Mouse (Mus musculus) MEL (cell line): Measurements from ENCODE around the gene Pde4b. TPM values are rescaled to one million over a fixed set of nuclear protein-coding genes. Genes with fewer than 3 reads are reported as not detected.

Source experiments
- DNase-seq: peaks from one replicate; pipeline ENCODE4 v3.0.0; 2011; ENCODE audit warnings: low read depth, low spot score
- H3K27ac ChIP-seq: 2 replicates; pipeline ENCODE4 v1.5.1; 2012; ENCODE audit warnings: low read depth, mild to moderate bottlenecking, control low read depth, low read length, moderate library complexity; ENCODE audit not compliant: control insufficient read depth
- H3K27me3 ChIP-seq, 2 experiments: fragments of 150-350 bp in 1 of 2; sonication (generic) in 1 of 2; 2 replicates each; pipeline ENCODE4 v1.6.1; 2012; ENCODE audit warnings: low read length in 2 of 2, mild to moderate bottlenecking in 2 of 2, improper control_type of control experiment in 1 of 2, moderate library complexity in 1 of 2; ENCODE audit not compliant: insufficient read depth in 2 of 2, control insufficient read depth in 1 of 2
- H3K36me3 ChIP-seq, 2 experiments: 2 replicates each; pipeline ENCODE4 v1.6.1; 2012 to 2014; ENCODE audit warnings: low read length in 2 of 2, improper control_type of control experiment in 1 of 2, inconsistent platforms in 1 of 2, mild to moderate bottlenecking in 1 of 2; ENCODE audit not compliant: insufficient read depth in 2 of 2, control insufficient read depth in 1 of 2
- H3K4me1 ChIP-seq, 2 experiments: fragments of 150-350 bp in 1 of 2; sonication (generic) in 1 of 2; 2 replicates each; pipeline ENCODE4 v1.6.1; 2012; ENCODE audit warnings: low read length in 2 of 2, improper control_type of control experiment in 1 of 2, mild to moderate bottlenecking in 1 of 2; ENCODE audit not compliant: insufficient read depth in 2 of 2, control insufficient read depth in 1 of 2
- H3K4me3 ChIP-seq, 2 experiments: fragments of 150-350 bp in 1 of 2; sonication (generic) in 1 of 2; 2 replicates each; pipeline ENCODE4 v1.5.1; 2012; ENCODE audit warnings: low read depth in 2 of 2, low read length in 2 of 2, mild to moderate bottlenecking in 2 of 2, moderate library complexity in 2 of 2, control low read depth in 1 of 2, improper control_type of control experiment in 1 of 2; ENCODE audit not compliant: control insufficient read depth in 1 of 2, insufficient read depth in 1 of 2
- H3K79me2 ChIP-seq: 2 replicates; pipeline ENCODE4 v1.6.1; 2012; ENCODE audit warnings: mild to moderate bottlenecking, low read length, moderate library complexity; ENCODE audit not compliant: control insufficient read depth, poor library complexity, insufficient read depth
- H3K9ac ChIP-seq: 2 replicates; pipeline ENCODE4 v1.6.1; 2012; ENCODE audit warnings: low read depth, mild to moderate bottlenecking, control low read depth, low read length, moderate library complexity; ENCODE audit not compliant: control insufficient read depth, poor library complexity, severe bottlenecking
- H3K9me3 ChIP-seq: fragments of 150-350 bp; sonication (generic); replicated peaks from 2 replicates; pipeline ENCODE4 v1.6.1; 2012; ENCODE audit warnings: mild to moderate bottlenecking, low read length, improper control_type of control experiment, moderate library complexity; ENCODE audit not compliant: insufficient read depth
- BHLHE40 ChIP-seq: IDR thresholded peaks from 2 replicates; pipeline ENCODE4 v1.6.1; 2012; ENCODE audit warnings: low read depth, mild to moderate bottlenecking, inconsistent platforms, low read length, improper control_type of control experiment, borderline replicate concordance
- CHD1 ChIP-seq: IDR thresholded peaks from 2 replicates; pipeline ENCODE4 v1.6.1; 2012; ENCODE audit warnings: low read depth, mild to moderate bottlenecking, inconsistent platforms, low read length, improper control_type of control experiment
- CHD2 ChIP-seq: IDR thresholded peaks from 2 replicates; pipeline ENCODE4 v1.6.1; 2011; ENCODE audit warnings: low read length, improper control_type of control experiment
- ELF1 ChIP-seq: IDR thresholded peaks from 2 replicates; pipeline ENCODE4 v1.6.1; 2014; ENCODE audit warnings: low read depth, mild to moderate bottlenecking, inconsistent platforms, low read length, improper control_type of control experiment, moderate library complexity
- EP300 ChIP-seq, 2 experiments: IDR thresholded peaks; 2 replicates each; pipeline ENCODE4 v1.6.1; 2011; ENCODE audit warnings: improper control_type of control experiment in 2 of 2, low read length in 2 of 2, low read depth in 1 of 2, mild to moderate bottlenecking in 1 of 2
- GATA1 ChIP-seq: IDR thresholded peaks from 2 replicates; pipeline ENCODE4 v1.6.1; 2011; ENCODE audit warnings: low read depth, low read length, improper control_type of control experiment
- HCFC1 ChIP-seq: IDR thresholded peaks from 2 replicates; pipeline ENCODE4 v1.6.1; 2012; ENCODE audit warnings: low read depth, mild to moderate bottlenecking, inconsistent platforms, low read length, improper control_type of control experiment, moderate library complexity
- KAT2A ChIP-seq: conservative IDR thresholded peaks from 2 replicates; pipeline ENCODE4 v1.6.1; 2012; ENCODE audit warnings: low read depth, low read length, improper control_type of control experiment, inconsistent platforms
- MAFK ChIP-seq: IDR thresholded peaks from 2 replicates; pipeline ENCODE4 v1.6.1; 2011; ENCODE audit warnings: low read depth, mild to moderate bottlenecking, low read length, improper control_type of control experiment, borderline replicate concordance
- MAZ ChIP-seq: IDR thresholded peaks from 2 replicates; pipeline ENCODE4 v1.6.1; 2012; ENCODE audit warnings: low read depth, mild to moderate bottlenecking, inconsistent platforms, low read length, improper control_type of control experiment
- MEF2A ChIP-seq: IDR thresholded peaks from 2 replicates; pipeline ENCODE4 v1.6.1; 2014; ENCODE audit warnings: low read depth, mild to moderate bottlenecking, inconsistent platforms, low read length, improper control_type of control experiment; ENCODE audit not compliant: poor library complexity, insufficient replicate concordance, severe bottlenecking; ENCODE audit errors: extremely low read depth
- MXI1 ChIP-seq: IDR thresholded peaks from 2 replicates; pipeline ENCODE4 v1.6.1; 2011; ENCODE audit warnings: mild to moderate bottlenecking, low read depth, low read length, improper control_type of control experiment
- MYB ChIP-seq: IDR thresholded peaks from 2 replicates; pipeline ENCODE4 v1.6.1; 2011; ENCODE audit warnings: mild to moderate bottlenecking, low read depth, low read length, improper control_type of control experiment
- MYC ChIP-seq: IDR thresholded peaks from 2 replicates; pipeline ENCODE4 v1.6.1; 2011; ENCODE audit warnings: low read depth, mild to moderate bottlenecking, low read length, improper control_type of control experiment, moderate library complexity
- NELFE ChIP-seq: IDR thresholded peaks from 2 replicates; pipeline ENCODE4 v1.6.1; 2011; ENCODE audit warnings: low read depth, low read length, improper control_type of control experiment
- POLR2A ChIP-seq, 2 experiments: IDR thresholded peaks; 2 replicates each; pipeline ENCODE4 v1.6.1; 2011 to 2012; ENCODE audit warnings: low read length in 2 of 2, mild to moderate bottlenecking in 2 of 2, control low read depth in 1 of 2, improper control_type of control experiment in 1 of 2, low read depth in 1 of 2, moderate library complexity in 1 of 2; ENCODE audit not compliant: control insufficient read depth in 1 of 2, insufficient read depth in 1 of 2, poor library complexity in 1 of 2
- SIN3A ChIP-seq: IDR thresholded peaks from 2 replicates; pipeline ENCODE4 v1.6.1; 2012; ENCODE audit warnings: low read length, improper control_type of control experiment, inconsistent platforms
- TAL1 ChIP-seq: IDR thresholded peaks from 2 replicates; pipeline ENCODE4 v1.6.1; 2012; ENCODE audit warnings: mild to moderate bottlenecking, inconsistent platforms, low read length, moderate library complexity, mixed read lengths
- UBTF ChIP-seq: IDR thresholded peaks from 2 replicates; pipeline ENCODE4 v1.6.1; 2012; ENCODE audit warnings: low read depth, mild to moderate bottlenecking, inconsistent platforms, low read length, improper control_type of control experiment, moderate library complexity, borderline replicate concordance; ENCODE audit not compliant: insufficient read depth
- USF1 ChIP-seq: IDR thresholded peaks from 2 replicates; pipeline ENCODE4 v1.6.1; 2014; ENCODE audit warnings: low read depth, mild to moderate bottlenecking, inconsistent platforms, low read length, improper control_type of control experiment, moderate library complexity
- ZC3H11A ChIP-seq: IDR thresholded peaks from 2 replicates; pipeline ENCODE4 v1.6.1; 2012; ENCODE audit warnings: low read depth, mild to moderate bottlenecking, inconsistent platforms, low read length, improper control_type of control experiment
- ZMIZ1 ChIP-seq: IDR thresholded peaks from 2 replicates; pipeline ENCODE4 v1.6.1; 2012; ENCODE audit warnings: low read depth, mild to moderate bottlenecking, inconsistent platforms, low read length, improper control_type of control experiment, moderate library complexity
- ZNF384 ChIP-seq: IDR thresholded peaks from 2 replicates; pipeline ENCODE4 v1.6.1; 2012; ENCODE audit warnings: low read depth, mild to moderate bottlenecking, inconsistent platforms, low read length, improper control_type of control experiment
- polyA plus RNA-seq, 2 experiments: library from polyadenylated mRNA; stranded (reverse) in 1 of 2; unstranded in 1 of 2; fragments of >175 nt in 1 of 2; fragments of >200 nt in 1 of 2; gene quantifications; 2 replicates each; pipeline versions ENCODE4 v1.2.1 to v1.2.4; 2012; ENCODE audit warnings: low replicate concordance in 2 of 2, low read depth in 1 of 2; ENCODE audit not compliant: insufficient read length in 2 of 2, insufficient read depth in 1 of 2, missing spikeins in 1 of 2
- total RNA-seq: library from RNA; depleted of rRNA; stranded (reverse); fragments of 300-350 nt; gene quantifications from 2 replicates; pipeline ENCODE4 v1.2.3, GENCODE M21; 2012

Pde4b gene
- total and polyA plus RNA-seq, 3 experiments: 2.7 to 6.0 TPM; not detected in 1

DNA sequence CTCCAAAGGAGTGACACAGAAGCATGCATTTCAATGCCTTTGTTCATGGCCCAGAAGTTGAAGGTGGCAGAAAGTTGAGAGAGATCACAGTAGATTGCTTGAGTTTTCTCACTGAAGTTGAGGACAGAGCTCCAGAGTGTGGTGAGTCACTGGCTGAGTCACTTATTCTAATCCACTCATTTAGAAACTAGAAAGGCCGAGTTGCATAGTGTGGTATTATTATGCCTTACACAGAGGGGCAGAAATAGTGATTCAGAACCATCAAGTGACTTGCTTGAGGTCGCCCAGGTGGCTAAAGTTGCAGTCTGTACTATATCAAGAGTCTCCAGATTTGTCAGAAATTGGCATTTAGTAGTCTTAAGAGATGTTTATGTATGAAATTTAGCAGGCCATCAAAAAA, 306.3 kb downstream of the Pde4b start:
- no peak overlapping the region for H3K9ac ChIP-seq

DNA sequence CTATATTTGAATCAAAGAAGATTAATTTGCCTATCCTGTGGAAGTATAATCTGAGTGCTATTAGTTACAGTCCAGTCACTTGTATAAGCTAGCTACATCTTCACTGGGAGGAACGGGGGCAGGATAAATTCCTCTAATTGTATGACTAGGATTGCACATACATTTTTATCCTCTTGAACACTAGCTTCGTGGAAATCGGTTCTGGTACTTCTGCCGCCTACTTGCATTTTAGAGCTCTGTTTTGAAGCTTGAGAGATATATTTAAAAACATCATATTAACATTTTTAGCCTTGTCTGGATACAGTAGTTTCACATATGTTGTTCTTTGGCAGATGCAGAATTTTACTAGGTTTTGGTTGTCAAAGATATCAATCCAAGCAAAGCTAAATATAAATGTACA, 310.0 kb downstream of the Pde4b start:
- H3K27me3 ChIP-seq: no peaks in the 10 kb centered on the region
- TF ChIP-seq MYC: no peak
- TF ChIP-seq MYB: no peak
- TF ChIP-seq CHD2: no peak
- TF ChIP-seq ZMIZ1: no peak
- no peaks in the 10 kb centered on the region for H3K9me3 ChIP-seq
- no peak overlapping the region for H3K4me3 ChIP-seq
- H3K27ac ChIP-seq: no peak overlapping the region
- no peaks in the 10 kb centered on the region for H3K36me3 ChIP-seq
- no peak overlapping the region for H3K9ac ChIP-seq
- no peak for DNase-seq
- H3K4me1 ChIP-seq: no peaks in the 10 kb centered on the region
- no peaks in the 10 kb centered on the region for H3K79me2 ChIP-seq

More for the DNA sequence above, 306.3 kb downstream of the Pde4b start:
- no peak for DNase-seq
- no peak for TF ChIP-seq CHD1
- TF ChIP-seq MAFK: no peak
- no peak for TF ChIP-seq ELF1
- no peaks in the 10 kb centered on the region for H3K27me3 ChIP-seq
- no peak overlapping the region for H3K27ac ChIP-seq
- no peaks in the 10 kb centered on the region for H3K4me1 ChIP-seq
- no peak overlapping the region for H3K4me3 ChIP-seq
- H3K9me3 ChIP-seq: no peaks in the 10 kb centered on the region
- H3K36me3 ChIP-seq: no peaks in the 10 kb centered on the region
- H3K79me2 ChIP-seq: no peaks in the 10 kb centered on the region

DNA sequence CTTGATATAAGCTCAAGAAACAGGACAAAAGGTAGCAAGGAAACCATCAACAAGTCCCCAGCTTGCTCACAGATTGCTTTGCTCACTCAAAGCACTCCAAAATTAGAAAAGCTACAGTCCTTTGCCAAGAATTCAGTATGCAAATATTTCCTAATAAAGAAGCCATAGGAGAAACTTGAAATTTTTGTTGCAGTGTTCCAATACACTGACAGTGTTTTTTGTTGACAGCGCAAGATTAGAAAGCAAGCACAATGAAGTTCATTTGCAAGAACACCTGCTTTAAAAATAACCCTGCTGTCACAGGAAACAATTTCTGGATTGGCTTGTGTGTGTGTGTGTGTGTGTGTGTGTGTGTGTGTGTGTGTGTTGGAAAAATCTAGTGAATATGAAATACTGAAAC, 311.2 kb downstream of the Pde4b start:
- no peak overlapping the region for H3K27ac ChIP-seq
- no peaks in the 10 kb centered on the region for H3K4me1 ChIP-seq
- H3K4me3 ChIP-seq: no peak overlapping the region
- DNase-seq: no peak
- no peak overlapping the region for H3K9ac ChIP-seq
- H3K27me3 ChIP-seq: no peaks in the 10 kb centered on the region
- H3K9me3 ChIP-seq: no peaks in the 10 kb centered on the region
- no peaks in the 10 kb centered on the region for H3K79me2 ChIP-seq
- no peaks in the 10 kb centered on the region for H3K36me3 ChIP-seq
- TF ChIP-seq ZC3H11A: no peak
- TF ChIP-seq HCFC1: no peak
- TF ChIP-seq USF1: no peak
- no peak for TF ChIP-seq SIN3A
- no peak for TF ChIP-seq MYC
- TF ChIP-seq MAZ: no peak
- TF ChIP-seq MEF2A: no peak
- TF ChIP-seq KAT2A: no peak
- no peak for TF ChIP-seq NELFE
- no peak for TF ChIP-seq BHLHE40
- no peak for TF ChIP-seq ZNF384
- TF ChIP-seq POLR2A (IDR thresholded peaks at IDR 0.05; ENCODE audit: control insufficient read depth in 1 of 2, insufficient read depth in 1 of 2, low read depth in 1 of 2, low read length in 2 of 2, poor library complexity in 1 of 2): no peak
- no peak for TF ChIP-seq UBTF
- TF ChIP-seq GATA1: no peak
- no peak for TF ChIP-seq MXI1
- no peak for TF ChIP-seq TAL1
- TF ChIP-seq EP300 (IDR thresholded peaks at IDR 0.05; ENCODE audit: low read depth in 1 of 2, low read length in 2 of 2): no peak
- TF ChIP-seq ELF1: no peak
- TF ChIP-seq ZMIZ1: no peak
